Mouse (Mus musculus) thymus, postnatal 10 days (tissue): Measurements from ENCODE around the gene Hacl1.
"Not testable (repeated sequence)": the region's sequence is repeated elsewhere in the genome, so short reads cannot be mapped to it uniquely, and the experiment has no call there.

Source experiments
- DNase-seq, 2 experiments: peaks; one replicate each; pipeline ENCODE4 v3.0.0; 2021; ENCODE audit warnings: low spot score in 2 of 2

Hacl1 gene

DNA sequence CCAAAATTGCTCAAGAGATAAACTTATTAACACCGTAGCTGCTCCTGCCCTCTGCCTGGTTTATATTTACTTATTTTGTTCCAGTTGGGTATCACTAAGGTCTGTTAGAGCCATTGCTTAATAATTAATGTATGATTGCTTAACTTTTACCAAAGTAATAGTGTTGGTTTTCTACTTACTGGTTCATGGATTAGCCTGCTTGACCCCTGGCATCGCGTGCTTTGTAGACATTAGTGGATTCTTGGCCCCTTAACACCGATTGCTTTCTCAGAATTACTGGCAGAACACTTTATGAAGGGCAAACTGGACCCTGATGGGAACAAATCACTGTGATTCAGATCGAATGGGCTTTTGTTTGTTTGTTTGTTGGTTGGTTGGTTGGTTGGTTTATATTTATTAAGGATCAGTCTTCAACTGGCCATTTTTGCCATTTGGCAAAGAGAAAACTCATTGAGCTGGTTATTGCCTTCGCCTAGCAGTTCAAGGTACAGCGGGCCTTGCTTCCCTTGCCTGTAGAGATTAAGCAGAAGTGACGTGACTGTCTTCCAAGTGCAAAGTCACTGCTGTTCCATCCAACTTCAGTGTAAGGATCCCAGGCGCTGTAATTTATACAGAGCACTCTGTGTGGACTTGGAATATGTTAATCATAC, 545 bp upstream of the Hacl1 start:
- no peak for DNase-seq

DNA sequence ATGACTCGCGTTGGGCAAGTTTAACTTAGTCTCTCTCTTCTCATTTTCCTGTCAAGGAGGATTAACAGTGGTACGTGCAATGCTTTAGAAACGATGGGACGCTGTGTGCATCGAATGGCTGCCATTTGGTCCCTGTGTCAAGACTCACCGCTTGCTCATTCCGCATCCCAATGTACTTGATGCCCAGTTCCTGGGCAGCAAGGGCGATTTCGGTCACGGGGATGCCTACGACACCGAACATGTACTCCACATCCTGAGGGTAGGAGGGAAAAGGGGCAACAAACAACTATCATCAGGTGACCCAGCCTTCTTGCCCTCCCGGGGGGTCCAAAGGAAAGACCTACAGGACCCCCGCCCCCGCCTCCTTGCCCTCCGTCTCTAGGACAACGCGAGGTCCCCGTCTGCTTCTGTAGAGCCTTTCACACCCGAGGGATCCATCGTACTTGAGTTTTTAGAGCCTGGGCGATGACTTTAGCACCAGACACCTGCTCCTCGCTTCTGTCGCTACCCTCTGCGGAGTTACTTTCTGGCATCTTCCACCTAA, 668 bp downstream of the Hacl1 start, which contains the start of gene Gm49387:
Gm49387 (minus strand) TSS at position 533 of the 544 bp plus-strand sequence.
- no peak for DNase-seq

DNA sequence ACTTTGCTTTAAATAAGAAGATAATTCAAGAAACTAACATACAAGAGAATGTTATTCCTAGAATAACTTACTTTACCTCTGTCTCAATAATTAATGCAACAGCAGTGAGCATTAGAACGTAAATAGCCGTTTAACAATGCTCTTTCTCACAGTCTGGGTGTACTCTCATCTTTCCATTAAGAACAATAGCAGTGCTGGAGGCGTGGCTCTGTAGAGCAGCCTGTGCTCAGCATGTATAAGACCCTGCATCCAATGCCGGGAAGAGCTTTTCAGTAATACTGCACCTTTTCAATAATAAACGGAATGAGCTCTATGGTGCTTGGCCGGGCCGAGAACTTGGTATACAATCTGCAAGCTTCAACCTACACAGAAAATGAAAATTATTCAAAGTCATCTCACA, 10.4 kb downstream of the Hacl1 start:
- no peak for DNase-seq

DNA sequence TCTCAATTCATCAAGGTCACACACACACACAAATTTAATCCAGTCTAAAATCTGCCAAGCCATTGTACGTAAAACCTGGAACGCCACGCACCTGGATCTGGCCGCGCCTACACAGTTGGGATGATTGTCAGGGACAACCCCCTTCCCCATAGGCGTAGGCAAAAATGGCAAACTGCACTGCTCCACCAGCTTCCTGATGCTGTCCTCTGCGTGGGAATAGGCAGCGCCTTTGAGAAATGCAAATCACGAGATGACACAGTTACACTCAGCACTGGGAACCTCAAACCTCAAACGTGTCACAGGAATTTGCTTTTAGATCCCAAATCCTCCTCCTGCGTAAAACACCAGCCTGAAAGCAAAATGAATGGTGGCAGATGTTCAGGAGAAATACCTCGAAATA, 18.3 kb downstream of the Hacl1 start:
- no peak for DNase-seq

DNA sequence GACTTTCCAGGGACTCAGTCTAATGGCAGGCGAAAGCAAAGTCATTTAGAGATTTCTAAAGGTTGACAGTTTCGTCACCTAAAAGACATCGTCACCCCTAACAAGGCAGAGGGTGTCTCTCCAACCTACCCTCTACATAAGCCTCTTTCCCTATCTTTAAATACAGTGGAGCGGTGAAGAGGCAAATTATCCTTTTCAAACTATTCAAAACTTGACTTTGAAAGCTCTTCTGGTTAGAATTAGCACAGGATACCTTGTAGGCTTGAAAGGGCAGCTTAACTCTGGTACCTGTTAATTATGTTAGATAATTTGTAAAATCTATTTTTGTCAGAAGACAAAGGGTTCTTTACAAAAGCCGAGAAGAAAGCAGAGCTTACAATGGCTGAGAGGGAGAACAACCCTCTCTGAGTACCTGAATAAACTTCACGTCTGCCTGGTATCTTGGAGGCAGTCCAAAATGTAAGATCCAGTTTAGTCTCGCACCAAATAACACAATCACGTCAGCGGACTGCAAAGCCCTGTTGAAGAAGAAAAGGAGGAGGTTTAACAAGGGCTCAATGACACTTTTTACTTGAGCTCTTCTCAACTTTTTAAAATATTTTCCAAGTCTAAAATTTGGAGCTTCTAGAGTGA, 20.4 kb downstream of the Hacl1 start:
- DNase-seq, result no peak

DNA sequence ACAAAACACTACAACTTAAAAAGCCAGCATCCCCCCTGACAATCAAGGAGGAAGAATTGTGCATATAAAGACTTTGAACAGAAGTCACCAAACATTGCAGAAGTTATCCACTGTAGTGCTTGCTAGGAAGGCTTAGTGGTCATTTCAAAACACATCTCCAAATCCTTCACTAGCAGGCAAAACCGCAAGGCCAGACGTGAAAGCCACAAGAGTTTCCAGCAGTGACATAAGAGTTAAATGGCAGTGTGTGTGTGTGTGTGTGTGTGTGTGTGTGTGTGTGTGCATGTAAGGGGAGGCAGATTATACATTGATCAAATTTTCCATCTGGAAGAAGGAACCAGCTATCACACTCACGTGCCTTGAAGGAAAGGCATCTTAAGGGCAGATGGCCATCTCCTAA, 23.1 kb downstream of the Hacl1 start:
- no peak for DNase-seq

DNA sequence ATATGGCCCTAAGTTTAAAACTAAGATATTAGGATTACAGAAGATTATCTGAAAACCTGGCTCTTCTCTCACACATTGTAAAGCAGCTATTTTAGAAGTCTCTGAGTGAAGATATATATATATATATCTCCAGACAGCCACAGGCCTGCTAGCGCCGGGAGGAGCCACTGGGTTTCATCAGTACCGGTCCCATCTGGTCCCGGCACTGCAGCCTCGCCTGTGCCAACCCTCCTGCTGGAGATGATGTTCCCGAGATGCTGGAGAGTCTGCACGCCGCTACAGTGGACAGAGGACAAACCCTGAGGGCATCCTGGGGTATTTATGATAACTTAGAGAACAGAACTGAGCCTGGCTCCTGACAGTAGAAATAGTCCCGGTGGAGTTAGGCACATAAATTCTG, 23.9 kb downstream of the Hacl1 start:
- DNase-seq, result no peak

DNA sequence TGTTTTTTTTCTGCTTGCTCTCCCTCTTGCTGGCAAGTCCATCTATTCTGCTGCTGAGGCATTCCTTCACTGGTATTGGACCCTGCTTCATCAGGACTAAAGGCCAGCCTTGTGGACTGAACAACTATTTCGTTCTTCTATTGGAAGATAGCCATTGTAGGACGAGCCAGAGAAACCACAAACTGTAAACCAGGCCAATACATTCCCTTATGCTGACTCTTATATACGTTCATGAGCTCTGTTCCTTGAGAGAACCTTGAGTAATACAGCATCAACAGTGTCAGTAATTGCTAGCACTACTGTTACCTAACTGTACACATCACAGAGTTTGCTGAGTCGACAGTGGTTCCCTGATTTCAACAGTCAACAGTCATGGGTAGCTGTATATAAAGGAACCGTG, 27.4 kb downstream of the Hacl1 start:
- no peak for DNase-seq

DNA sequence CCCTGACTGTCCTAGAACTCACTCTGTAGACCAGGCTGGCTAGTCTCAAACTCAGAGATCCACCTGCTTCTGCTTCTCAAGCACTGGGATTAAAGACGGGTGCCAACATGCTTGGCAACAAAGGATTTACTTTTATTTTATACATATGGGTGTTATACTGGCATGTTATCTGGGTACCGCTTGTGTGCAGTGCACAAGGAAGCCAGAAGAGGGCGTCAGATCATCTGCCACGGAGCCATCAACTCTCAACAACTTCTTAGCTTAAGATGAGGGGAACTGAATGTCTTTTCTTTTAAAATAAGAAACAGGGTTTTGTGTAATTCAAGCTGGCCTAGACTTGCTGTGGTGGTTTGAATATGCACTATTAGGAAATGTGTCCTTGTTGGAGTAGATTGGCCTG, 29.1 kb downstream of the Hacl1 start:
- no peak for DNase-seq

DNA sequence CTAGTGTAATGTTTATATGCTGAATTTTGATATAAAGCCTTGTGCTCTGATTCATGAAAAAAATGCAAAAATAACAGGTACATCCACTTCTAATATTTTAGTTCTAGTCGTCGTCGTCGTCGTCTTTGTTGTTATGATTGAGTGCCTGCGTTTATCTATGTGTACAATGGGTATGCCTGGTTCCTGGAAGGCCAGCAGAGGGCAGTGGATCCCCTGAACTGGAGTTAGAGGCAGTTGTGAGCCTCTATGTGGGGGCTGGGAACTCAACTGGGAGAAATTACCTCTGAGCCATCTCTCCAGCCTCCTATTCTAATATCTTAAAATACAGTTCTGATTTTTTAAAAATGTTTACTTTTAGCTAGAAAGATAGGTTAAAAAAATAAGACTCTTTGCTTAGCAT, 35.6 kb downstream of the Hacl1 start:
- peak in 1 of 2 experiments; percentile 36 for DNase-seq

DNA sequence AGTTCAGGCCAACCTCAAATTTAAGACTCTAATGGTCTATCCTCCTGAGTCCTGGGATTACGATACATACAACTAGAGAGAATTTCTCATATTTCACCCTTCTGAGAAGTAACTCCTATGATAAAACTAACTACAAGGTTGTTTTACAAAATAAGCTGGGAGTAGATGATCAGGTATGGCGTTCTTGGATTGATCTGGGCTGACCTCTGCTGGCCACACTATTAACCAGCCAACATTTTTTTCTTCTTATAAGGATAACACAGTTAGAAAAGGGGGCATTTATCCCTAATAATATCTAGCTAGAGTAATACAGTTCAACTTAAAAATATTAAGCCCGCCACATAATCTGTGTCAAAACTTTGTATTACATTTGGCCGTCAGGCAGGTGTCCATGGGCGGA, 36.2 kb downstream of the Hacl1 start:
- peak; percentile 29 to 33 for DNase-seq

DNA sequence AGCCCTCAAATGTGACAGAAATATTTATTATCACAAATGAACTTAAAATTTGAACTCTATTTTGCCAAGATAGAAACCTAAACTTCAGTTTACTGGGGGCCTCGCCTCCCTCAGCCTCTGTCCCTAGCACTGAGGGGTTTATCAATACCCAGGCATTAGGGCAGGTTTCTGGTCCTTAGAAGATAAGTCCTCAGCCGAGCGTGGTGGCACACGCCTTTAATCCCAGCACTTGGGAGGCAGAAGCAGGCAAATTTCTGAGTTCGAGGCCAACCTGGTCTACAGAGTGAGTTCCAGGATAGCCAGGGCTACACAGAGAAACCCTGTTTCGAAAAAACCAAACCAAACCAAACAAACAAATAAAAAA, 38.5 kb downstream of the Hacl1 start:
- not testable (repeated sequence) for DNase-seq

DNA sequence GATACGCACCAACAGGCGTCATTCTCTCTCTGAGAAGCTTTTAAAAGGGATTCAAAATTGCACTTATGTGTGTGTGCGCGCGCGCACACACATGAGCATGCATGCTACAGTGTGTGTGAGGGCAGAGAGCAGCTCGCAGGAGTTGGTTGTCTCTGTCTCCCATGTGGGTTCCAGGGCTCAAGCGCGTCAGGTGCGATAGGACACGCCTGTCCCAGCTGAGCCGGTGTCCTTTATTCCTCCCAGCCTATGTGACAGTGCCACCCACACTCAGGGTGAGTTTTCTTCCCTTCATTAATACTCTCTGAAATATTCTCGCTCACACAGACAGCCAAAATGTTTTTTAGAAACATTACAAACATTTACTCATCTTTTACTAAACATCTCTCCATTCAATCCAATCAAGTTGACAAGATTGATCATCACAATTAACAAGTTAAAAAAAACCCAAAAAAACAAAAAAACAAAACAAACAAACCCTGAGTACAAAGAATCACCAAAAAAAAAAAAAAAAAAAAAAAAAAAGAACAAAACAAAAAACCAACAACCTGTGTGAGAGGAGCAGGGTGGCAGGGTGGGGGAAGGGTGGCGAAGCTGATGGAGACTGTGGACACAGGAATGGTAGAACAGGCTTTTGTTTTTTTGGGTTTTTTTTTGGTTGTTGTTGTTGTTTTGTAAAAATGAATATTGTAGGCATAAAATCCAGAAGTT, 39.0 kb downstream of the Hacl1 start:
- no peak for DNase-seq

DNA sequence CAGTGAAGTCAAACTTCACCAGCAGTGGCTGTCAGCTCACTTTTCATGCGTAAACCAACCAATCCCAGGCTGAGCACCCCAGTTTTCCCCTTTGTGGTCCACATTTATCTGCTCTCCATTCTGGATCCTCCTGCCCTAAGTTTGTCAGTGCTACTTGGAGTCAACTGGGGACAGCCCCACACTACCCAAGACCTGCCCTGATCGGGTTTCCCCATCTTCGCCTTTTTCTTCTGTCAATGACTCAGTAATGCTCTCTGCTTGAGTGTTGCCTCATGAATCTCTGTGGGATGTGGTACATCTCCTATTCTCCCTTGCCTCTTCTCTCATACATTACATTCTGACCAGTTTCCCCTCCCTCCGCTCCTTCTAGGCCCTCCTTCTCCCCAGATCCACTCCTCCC, 43.6 kb downstream of the Hacl1 start:
- no peak for DNase-seq

DNA sequence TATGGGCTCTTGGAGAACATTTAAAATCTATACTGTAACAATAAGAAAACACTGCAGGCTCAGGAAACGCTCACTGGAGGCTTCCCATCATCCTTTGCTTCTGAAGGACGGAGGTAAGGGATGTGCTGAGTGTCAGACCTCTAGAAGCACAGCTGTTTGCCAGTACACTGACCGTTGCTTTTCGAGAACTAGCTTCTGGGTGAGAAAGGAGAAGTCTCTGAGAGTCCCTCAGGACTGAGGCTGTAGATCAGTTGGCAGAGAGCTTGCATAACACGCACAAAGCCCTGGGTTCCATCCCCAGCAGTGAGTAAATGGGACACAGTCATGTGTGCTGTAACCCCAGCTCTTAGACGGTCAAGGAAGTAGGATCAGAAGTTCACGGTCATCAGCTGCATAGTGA, 44.7 kb downstream of the Hacl1 start:
- DNase-seq, result no peak

DNA sequence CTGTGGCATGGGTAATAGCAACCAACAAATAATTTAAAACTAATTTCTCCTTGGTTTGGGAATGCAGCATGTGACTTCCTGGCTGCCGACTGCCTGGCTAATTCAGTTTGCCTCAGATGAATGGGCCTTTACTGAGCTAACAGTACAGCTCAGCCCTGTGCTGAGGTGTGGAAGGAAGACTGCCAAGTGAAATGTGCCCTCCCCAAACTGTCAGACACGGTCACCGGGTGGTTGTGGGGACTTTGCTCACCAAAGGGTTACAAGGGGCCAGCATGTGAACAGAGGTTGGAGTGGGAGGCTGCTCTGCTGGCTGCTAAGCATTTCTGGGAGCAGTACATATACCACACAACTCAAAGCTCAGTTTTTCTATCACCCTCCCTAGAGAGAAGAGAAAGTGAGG, 46.4 kb downstream of the Hacl1 start:
- no peak for DNase-seq

DNA sequence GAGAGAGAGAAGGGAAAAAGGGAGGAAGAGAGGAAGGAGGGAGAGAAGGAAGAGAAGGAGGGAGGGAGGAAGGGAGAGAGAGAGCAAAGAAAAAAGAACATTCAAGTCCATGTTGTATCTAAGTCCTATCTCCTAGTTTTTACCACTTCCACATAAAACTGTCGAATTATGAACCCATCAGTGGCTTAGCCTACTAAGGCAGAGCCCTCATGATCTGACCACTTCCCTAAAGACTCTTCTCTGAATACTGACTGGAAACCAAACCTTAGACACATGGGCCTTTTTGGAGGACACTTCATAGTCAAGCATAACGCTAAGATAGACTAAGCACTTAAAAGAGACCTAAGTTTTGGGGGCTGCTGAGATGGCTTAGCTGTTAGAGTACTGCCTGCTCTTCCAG, 48.0 kb downstream of the Hacl1 start:
- DNase-seq, result no peak

DNA sequence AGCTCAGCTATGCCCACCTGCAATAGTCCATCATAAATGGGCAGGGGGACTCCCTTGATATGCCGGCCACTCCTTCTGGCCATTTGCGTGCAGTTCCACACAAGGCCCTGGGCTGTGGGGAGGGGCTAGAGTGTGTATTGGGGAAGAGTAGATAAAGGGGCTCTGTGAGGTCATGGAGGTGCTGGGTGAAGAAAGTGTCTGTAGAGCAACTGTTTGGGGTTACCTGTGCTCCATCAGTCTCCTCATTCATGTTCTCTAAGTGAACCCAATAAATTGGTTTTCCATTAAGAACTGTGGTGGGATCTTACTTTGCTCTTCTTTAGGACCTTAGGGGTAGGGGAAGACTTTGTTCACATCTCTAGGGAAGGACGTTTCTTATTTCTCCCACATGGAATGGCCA, 49.8 kb downstream of the Hacl1 start, which contains the start of gene Colq:
Colq (minus strand) TSS at position 101 of the 400 bp plus-strand sequence.
- no peak for DNase-seq

DNA sequence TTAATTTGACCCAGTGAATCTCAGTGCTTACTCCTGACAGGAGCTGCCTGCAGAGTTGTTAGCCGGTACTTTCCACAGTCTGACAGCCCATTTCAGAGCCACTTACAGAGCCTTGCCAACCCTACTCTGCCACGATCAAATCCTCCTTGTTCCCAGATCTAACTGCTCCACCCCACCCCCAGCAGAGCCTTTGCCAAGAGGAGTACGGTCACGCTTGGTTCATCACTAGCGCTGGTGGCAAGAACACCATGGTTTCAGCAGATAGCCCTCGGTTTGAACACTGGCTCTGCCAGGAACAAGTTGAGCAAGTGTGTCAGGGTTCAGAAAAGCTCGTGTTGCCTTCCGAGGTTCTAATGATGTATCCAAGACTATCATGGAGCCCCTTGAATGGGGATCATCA, 54.6 kb downstream of the Hacl1 start:
- DNase-seq, result no peak

DNA sequence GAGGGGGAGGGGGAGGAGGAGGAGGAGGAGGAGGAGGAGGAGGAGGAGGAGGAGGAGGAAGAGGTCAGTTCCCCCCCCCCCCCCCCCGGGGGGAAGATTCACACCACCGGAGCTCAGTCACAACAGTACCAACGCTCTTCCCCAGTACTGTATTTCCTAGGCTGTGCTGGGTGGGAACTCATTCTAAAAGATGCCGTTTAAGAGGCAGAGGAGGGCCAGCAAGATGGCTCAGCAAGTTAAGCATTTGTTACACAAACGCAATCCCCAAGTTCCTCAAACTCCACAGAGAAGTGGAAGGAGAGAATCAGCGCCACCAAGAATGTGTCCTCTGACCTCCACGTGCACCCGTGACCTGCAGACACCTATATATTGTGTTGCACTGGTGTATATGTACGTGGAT, 58.0 kb downstream of the Hacl1 start:
- no peak for DNase-seq

DNA sequence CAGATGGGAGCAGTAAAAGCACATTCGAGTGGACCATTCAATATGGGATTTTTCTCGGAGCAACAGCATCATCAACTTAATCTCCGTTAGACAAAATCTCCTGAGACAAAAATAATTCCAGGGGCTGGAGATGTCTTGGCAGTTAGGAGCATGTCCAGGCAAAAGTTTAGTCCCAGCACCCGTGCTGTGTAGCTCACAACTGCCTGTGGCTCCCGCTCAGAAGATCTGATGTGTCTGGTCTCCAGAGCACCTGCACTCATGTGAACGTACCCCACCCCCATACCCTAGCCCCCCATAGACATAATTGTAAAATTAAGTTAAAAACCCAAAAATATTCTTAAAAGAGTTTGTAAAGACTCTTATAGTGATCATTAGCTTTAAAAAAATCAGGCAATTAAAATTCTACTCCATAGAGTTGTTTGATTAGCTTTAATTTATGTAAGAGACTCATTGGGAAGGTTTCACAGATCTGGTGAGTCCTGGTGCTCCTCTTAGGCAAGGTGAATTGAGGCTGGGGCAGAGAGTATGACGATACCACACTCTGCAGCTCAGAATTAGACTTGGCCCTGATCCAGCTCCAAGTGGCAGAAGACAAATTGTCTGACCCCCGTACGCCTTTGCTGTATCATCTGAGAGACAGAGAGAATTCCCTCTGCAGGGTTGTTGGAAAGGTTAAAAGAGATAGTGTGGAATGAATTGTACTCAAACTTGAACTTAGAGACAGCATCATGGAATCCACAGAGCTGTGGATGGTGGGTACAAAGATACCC, 62.9 kb downstream of the Hacl1 start:
- DNase-seq, result no peak
